Mouse (Mus musculus) liver, postnatal 0 days (tissue): ENCODE measurements at regions not wholly inside any gene's neighbourhood (a gene's known extent, or its start where the extent isn't known, plus 50 kb on each side); places are given as distances from the start of the nearest gene placed in this dataset.

Experiments used
- CTCF ChIP-seq: sonication (generic); IDR thresholded peaks from 2 replicates; pipeline ENCODE4 v1.5.1; 2016; ENCODE audit warnings: antibody characterized with exemption, low read depth
- EP300 ChIP-seq: IDR thresholded peaks from 2 replicates; pipeline ENCODE4 v1.6.1; 2016; ENCODE audit warnings: antibody characterized with exemption, low read depth, mild to moderate bottlenecking

DNA sequence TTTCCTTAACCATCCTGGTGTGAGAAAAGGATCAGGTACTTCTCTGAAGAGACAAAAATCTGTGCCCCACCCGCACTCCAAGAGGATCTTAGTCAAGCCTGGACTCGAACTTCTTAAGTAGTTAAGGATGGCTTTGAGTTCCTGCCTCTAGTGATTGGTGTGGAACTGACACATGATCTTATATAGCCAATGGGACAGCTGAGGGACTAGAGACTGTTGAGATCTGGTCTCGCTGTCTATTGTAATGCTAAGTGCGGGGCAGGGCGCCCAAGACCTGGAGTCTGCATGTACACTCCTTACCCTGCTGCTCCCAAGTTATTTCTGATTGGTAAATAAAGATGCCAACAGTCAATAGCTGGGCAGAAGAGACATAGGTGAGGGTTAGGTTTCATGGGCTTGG is 55.3 kb upstream of the Slc30a5 start:
- no peak for TF ChIP-seq CTCF
- no peak for TF ChIP-seq EP300
